Mouse (Mus musculus) midbrain, embryonic 15.5 days (tissue): ENCODE measurements around the gene Clic3. TPM values are rescaled to one million over a fixed set of nuclear protein-coding genes. Genes with fewer than 3 reads are reported as not detected.

Experiments
- ATAC-seq: fragments of 200-750 bp; cut with Nextera tagmentation; replicated peaks from 2 replicates; pipeline ENCODE4 v1.8.0; 2017; ENCODE audit warnings: moderate TSS enrichment
- H3K27ac ChIP-seq: fragments of 300-500 bp; sonication (generic); 2 replicates; pipeline ENCODE4 v1.5.1; 2015; ENCODE audit warnings: mild to moderate bottlenecking, inconsistent platforms
- H3K27me3 ChIP-seq: fragments of 300-500 bp; sonication (generic); replicated peaks from 2 replicates; pipeline ENCODE4 v1.6.1; 2015; ENCODE audit warnings: inconsistent platforms
- H3K36me3 ChIP-seq: fragments of 300-500 bp; sonication (generic); replicated peaks from 2 replicates; pipeline ENCODE4 v1.6.1; 2015; ENCODE audit warnings: inconsistent platforms
- H3K4me1 ChIP-seq: fragments of 300-500 bp; sonication (generic); 2 replicates; pipeline ENCODE4 v1.6.1; 2015; ENCODE audit warnings: inconsistent platforms
- H3K4me2 ChIP-seq: fragments of 300-500 bp; sonication (generic); 2 replicates; pipeline ENCODE4 v1.6.1; 2015; ENCODE audit warnings: inconsistent platforms, mild to moderate bottlenecking, moderate library complexity
- H3K4me3 ChIP-seq: fragments of 300-500 bp; sonication (generic); 2 replicates; pipeline ENCODE4 v1.5.1; 2015; ENCODE audit warnings: mild to moderate bottlenecking, inconsistent platforms
- H3K9ac ChIP-seq: fragments of 300-500 bp; sonication (generic); 2 replicates; pipeline ENCODE4 v1.6.1; 2015; ENCODE audit warnings: mild to moderate bottlenecking, inconsistent platforms
- H3K9me3 ChIP-seq: fragments of 300-500 bp; sonication (generic); 2 replicates; pipeline ENCODE4 v1.6.1; 2016; ENCODE audit warnings: inconsistent platforms
- whole genome bisulfite sequencing: fragments of 180-500 bp; shearing (Covaris S2); methylation state at CpG from one replicate; pipeline ENCODE4 v1.1.7; 2015; ENCODE audit warnings: mixed read lengths; 5-methylcytosine and 5-hydroxymethylcytosine counted together
- polyA plus RNA-seq: library from polyadenylated mRNA; unstranded; fragments of >200 nt; fragmentation: Nextera tagmentation; extraction: Ambion mirVana; gene quantifications from 2 replicates; pipeline ENCODE4 v1.2.1, GENCODE M21; 2015

Gene Clic3
- polyA plus RNA-seq, 1 experiment from 2014 or later, result 3.9 TPM

DNA sequence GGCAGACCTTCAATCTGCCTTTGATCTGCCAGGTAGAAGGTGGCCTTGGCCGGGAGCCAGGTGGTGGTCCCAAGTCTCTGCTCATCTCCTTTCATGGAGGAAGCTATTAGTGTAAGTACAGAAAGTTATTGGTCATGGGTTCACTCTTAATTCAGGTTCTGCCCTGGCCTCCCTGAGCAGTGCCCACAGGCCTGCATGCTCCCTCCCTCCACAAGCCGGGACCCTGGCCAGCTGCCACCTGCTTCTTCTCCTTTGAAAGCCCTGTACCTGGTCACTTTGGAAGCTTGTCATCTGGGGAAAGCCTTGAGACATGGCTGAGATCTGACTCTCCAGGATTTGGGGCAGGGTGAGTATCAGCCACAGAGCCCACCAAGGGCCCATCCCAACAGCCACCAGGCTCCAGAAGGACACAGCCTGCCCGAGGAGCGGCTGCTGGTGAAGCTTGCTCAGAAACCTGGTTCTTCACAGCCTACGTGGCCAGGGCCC, 36.9 kb downstream of the Clic3 start, which contains the start of gene Lcn12:
Gene Lcn12, minus strand, starts transcription at position 436 of the 486 bp plus-strand sequence.
- Histone ChIP-seq H3K27ac (no peak within 1 kb of the TSS), H3K9me3 (no peaks in the 10 kb centered on the region), H3K36me3 (no peaks in the 10 kb centered on the region), H3K4me2 (no peak within 1 kb of the TSS), H3K27me3 (no peaks in the 10 kb centered on the region), H3K4me3 (no peak within 1 kb of the TSS), H3K9ac (no peak within 1 kb of the TSS), H3K4me1 (no peaks in the 10 kb centered on the region)
- no peak for ATAC-seq
- WGBS, result 90% methylated on average over 5 of the region's 5 CpGs

DNA sequence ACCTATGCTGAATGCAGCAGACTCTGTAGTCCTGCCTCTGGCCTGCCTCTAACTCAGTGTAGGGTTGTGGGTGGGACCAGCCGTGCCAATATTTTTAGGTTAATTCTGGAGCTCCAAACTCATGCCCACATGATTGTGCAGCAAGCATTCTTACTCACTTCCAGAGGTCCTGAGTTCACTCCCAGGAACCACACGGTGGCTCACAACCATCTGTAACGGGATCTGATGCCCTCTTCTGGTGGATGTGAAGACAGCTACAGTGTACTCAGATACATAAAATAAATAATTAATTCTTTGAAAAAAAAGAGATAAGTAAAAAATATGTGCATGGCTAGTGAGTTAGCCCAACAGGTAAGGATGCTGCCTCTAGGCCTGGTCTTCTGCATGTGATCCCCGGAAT, 39.8 kb downstream of the Clic3 start:
- 45% methylated on average over 4 of the region's 4 CpGs for WGBS
- H3K27me3 ChIP-seq, result no peaks in the 10 kb centered on the region
- ATAC-seq, result no peak
- no peak overlapping the region for H3K4me3 ChIP-seq
- no peaks in the 10 kb centered on the region for H3K9me3 ChIP-seq
- H3K36me3 ChIP-seq, result no peaks in the 10 kb centered on the region
- no peak overlapping the region for H3K27ac ChIP-seq
- no peak overlapping the region for H3K4me2 ChIP-seq
- H3K4me1 ChIP-seq, result peaks cover 9% of the 10 kb centered on the region
- no peak overlapping the region for H3K9ac ChIP-seq

DNA sequence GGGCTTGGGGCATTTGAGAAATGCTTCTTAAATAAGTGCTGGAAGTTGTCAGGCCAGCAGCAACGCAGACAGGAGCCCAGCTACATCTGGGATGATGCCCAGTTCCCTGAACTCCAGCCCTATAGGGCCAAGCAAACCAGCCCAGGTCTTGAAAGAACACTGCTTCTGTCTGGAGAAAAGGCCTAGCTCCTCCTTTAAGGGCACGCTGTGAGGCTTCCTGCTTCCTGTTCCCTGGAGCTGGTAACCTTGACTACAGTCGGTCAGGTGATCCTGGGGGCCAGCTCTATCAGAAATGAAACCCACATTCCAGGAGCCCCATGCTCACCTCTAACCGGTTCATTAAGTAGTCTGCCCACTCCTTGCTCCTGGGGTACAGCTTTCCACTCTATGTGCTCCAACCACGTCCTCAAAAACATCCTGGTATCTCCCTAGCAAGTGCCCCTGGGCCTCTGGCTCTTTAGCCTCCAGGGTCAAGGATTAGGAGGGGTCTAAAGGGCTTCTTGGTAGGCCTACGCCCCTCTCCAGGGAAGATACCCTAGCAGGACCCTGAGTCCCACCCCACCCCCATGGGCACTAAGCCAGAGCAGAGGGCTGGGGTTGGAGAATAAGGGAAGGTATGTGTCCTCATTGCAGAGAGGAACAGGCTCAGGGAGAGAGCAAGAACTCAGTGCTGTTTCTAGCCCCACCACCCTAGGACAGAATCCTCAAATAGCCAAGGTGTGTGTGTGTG, 41.4 kb downstream of the Clic3 start:
- ATAC-seq, result no peak
- Histone ChIP-seq H3K9me3 (no peaks in the 10 kb centered on the region), H3K4me2 (no peak overlapping the region), H3K27me3 (no peaks in the 10 kb centered on the region), H3K36me3 (no peaks in the 10 kb centered on the region), H3K4me1 (peaks cover 20% of the 10 kb centered on the region), H3K4me3 (no peak overlapping the region), H3K9ac (no peak overlapping the region), H3K27ac (no peak overlapping the region)
- WGBS, result 63% methylated on average over 6 of the region's 6 CpGs

DNA sequence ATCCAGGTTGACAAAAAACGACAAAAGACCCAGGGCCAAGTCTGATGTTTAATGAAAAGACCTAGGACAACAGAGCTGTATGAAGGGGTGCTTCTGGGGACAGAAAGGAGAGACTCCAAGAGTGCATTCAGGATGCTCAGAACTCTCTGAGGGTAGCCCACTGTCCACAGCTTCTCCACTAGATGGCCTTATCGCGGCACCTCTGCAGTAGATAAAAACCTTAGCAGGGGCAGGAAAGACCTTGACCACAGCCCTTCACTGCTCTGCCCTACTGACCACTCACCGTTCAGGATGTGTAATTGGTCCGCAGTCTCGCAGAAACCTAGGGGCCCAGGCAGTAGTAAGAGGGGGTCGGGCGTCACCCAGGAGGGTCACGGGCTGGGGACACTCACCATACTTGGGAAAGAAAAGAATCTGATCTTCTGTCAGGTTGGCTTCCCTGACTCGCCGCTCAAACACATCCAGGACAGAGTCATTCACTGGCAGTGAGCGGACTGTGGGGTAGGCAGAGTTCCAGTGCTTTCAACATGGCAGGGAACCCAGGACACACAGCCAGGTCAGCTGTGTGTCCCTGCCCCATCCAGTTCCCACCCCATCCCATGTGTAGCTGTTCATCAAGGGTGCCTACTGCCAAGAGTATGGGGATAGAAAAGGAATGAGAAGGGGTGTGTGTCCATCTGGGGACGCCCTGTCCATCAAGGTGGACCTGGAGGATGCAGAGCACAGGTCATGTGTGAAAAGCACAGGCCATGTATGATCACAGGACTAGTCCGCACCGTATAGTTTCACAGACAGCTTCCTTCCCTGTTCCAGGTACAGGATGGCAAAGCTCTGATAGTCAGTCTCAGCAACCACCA, 42.2 kb downstream of the Clic3 start:
- ATAC-seq, result no peak
- peaks cover 20% of the 10 kb centered on the region for H3K4me1 ChIP-seq
- no peak overlapping the region for H3K9ac ChIP-seq
- no peak overlapping the region for H3K4me3 ChIP-seq
- H3K9me3 ChIP-seq, result no peaks in the 10 kb centered on the region
- 71% methylated on average over 15 of the region's 15 CpGs for WGBS
- H3K27me3 ChIP-seq, result no peaks in the 10 kb centered on the region
- H3K4me2 ChIP-seq, result no peak overlapping the region
- H3K36me3 ChIP-seq, result peaks cover 3% of the 10 kb centered on the region; the same call in 1 of the 2 replicates
- H3K27ac ChIP-seq, result no peak overlapping the region

DNA sequence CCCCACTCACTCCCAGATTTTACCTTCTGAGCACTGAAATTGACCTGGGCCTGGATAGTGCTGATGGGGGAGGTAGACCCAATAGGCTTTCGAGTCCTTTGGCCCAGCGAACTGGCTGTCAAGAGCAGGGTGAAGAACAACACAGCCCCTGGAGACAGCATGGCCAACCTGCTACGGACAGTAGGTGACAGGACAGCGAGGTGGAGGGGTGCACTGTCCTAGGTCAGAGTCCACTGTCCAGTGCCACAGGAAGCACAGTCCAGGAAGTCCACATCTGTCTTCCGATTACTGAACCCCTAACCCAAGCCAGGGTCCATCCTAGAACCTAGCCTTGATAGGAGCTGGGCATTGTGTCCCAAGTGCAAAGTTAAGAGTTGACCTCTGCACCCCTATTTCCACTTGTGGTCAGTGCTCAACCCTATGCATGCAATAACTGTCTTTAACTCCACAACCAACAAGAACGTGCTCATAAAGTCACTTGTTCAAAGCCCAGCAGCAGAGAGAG, 43.5 kb downstream of the Clic3 start:
- no peaks in the 10 kb centered on the region for H3K27me3 ChIP-seq
- peaks cover 20% of the 10 kb centered on the region for H3K4me1 ChIP-seq
- ATAC-seq, result peak; percentile 59
- no peak overlapping the region; the same call in 1 of the 2 replicates for H3K9ac ChIP-seq
- WGBS, result 74% methylated on average over 6 of the region's 6 CpGs
- H3K4me3 ChIP-seq, result peak overlapping the region; percentile 95
- H3K9me3 ChIP-seq, result no peaks in the 10 kb centered on the region
- peak overlapping the region; percentile 86 for H3K4me2 ChIP-seq
- H3K36me3 ChIP-seq, result peaks cover 15% of the 10 kb centered on the region
- 0 out of 2 replicates have a peak overlapping the region, but pooled peaks have one; percentile 10 for H3K27ac ChIP-seq

DNA sequence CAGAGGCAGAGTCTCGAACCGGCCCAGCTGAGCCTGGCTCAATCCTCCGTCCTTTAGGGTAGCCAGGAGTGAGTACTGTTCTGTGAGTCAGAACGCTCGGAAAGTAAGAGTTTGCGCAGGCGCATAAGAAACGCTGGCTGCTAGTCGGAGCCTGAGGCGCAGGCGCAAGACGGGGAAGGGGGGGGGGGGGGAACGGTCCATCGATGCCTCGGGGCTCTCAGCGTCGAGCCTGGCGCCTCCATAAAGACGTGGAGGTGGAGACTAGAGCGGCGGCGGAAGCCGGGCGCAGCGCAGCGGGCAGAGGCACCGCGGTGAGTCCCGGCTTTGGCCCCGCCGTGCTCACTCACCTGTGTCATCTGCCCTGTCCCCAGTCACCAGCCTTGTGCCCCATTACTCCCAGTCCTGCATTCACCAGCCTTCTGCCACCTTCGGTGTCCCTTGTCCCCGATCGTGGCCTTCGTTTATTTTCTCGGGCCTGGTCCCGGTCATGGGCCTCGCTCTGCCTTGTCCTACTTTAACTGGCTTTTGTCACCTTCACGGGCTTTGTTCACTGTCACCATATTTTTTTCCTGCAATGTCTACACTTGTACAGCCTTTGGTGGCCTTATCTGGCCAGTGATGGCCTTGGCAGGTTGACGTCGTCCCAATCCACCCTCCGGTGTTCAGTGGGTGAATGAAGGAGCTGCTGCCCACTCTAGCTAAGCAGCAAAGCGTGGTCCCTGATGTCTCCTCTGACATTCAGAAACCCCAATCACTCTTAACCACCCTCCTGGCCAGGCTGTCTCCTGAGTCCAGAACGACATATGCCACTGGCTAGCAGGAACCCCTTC, 44.2 kb downstream of the Clic3 start, which contains the start of gene Fbxw5:
Gene Fbxw5, plus strand, starts transcription at position 175 of the 830 bp plus-strand sequence.
- peak; percentile 89 for ATAC-seq
- Histone ChIP-seq H3K9ac (peak within 1 kb of the TSS; percentile 98), H3K4me3 (peak within 1 kb of the TSS; percentile 95), H3K4me2 (peak within 1 kb of the TSS; percentile 86), H3K36me3 (peaks cover 22% of the 10 kb centered on the region), H3K9me3 (no peaks in the 10 kb centered on the region), H3K27me3 (no peaks in the 10 kb centered on the region), H3K27ac (peak within 1 kb of the TSS; percentile 88), H3K4me1 (peaks cover 20% of the 10 kb centered on the region)
- WGBS, result under 1% methylated on average over 44 of the region's 44 CpGs

DNA sequence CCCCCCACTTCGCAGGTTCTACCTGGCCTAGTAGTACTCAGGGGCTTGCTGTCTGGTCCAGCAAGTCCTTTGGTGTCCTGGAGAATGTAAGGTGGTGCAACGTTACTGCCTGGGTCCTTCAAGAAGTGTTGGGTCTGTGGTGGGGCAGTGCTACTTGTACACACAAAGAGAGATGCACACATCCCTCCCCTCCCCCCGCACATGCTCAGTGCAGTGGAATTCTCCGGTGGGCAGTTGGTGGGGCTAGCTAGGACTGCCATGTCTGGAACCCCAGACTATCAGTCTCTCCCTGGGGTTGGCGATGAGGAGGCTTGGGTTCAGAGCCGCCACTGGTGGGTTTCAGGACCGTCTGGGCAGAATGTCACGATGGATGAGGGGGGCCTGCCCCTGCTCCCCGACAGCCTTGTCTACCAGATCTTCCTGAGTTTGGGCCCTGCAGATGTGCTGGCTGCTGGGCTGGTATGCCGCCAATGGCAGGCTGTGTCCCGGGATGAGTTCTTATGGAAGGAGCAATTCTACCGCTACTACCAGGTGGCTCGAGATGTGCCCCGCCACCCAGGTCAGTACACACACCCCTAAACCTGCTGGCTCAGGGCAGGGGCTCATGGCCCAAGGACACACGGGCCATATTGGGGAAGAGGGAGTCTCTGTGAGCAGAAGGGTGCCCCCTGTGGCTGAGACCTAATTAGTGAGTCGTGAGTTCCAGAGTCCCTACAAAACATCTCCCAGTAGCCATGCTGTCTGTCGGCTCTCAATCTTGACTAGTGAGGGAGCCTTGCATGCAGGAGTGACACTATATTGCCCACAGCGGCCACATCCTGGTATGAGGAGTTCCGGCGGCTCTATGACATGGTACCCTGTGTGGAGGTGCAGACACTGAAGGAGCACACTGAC, 45.2 kb downstream of the Clic3 start, which contains the start of gene C8g:
Gene C8g, minus strand, starts transcription at position 127 of the 894 bp plus-strand sequence.
- Histone ChIP-seq H3K4me1 (peaks cover 20% of the 10 kb centered on the region), H3K4me2 (peak within 1 kb of the TSS; percentile 86), H3K27me3 (no peaks in the 10 kb centered on the region), H3K4me3 (peak within 1 kb of the TSS; percentile 95), H3K36me3 (peaks cover 24% of the 10 kb centered on the region), H3K27ac (peak within 1 kb of the TSS; percentile 88), H3K9ac (peak within 1 kb of the TSS; percentile 98), H3K9me3 (no peaks in the 10 kb centered on the region)
- ATAC-seq, result peak; percentile 8
- WGBS, result 78% methylated on average over 20 of the region's 20 CpGs

DNA sequence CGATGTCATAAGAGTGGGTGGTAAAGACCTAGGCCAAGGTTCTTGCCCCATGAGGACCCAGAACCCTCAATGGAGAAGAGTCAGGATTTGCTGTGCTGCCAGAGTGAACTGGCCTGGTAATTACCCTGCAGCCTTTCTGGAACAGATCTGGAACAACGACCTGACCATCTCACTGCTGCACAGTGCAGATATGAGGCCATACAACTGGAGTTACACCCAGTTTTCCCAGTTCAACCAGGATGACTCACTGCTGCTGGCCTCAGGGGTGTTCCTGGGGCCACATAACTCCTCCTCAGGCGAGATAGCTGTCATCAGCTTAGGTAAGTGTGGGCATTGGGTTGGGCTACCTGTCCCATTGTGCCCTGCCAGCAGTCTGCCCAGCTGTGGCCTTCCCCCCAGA, 46.1 kb downstream of the Clic3 start:
- H3K4me1 ChIP-seq, result peaks cover 20% of the 10 kb centered on the region
- no peak for ATAC-seq
- no peaks in the 10 kb centered on the region for H3K9me3 ChIP-seq
- H3K36me3 ChIP-seq, result peaks cover 24% of the 10 kb centered on the region
- WGBS, result 84% methylated on average over 3 of the region's 3 CpGs
- no peaks in the 10 kb centered on the region for H3K27me3 ChIP-seq
- no peak overlapping the region for H3K4me3 ChIP-seq
- no peak overlapping the region for H3K4me2 ChIP-seq
- no peak overlapping the region for H3K9ac ChIP-seq
- H3K27ac ChIP-seq, result no peak overlapping the region

DNA sequence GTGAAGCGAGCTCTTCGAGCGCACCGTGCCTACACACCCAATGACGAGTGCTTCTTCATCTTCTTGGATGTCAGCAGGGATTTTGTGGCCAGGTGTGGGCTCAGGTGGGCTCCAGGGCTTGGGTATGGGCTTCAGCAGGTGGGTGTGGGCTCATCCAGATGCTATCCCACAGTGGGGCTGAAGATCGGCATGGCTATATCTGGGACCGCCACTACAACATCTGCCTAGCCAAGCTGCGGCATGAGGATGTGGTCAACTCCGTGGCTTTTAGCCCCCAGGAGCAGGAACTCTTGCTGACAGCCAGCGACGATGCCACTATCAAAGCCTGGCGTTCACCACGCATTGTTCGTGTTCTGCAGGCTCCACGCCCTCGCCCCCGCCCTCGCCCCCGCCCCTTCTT, 47.9 kb downstream of the Clic3 start:
- no peaks in the 10 kb centered on the region for H3K9me3 ChIP-seq
- no peak overlapping the region for H3K9ac ChIP-seq
- H3K4me2 ChIP-seq, result no peak overlapping the region
- peaks cover 20% of the 10 kb centered on the region for H3K4me1 ChIP-seq
- no peaks in the 10 kb centered on the region for H3K27me3 ChIP-seq
- WGBS, result 97% methylated on average over 19 of the region's 19 CpGs
- peaks cover 24% of the 10 kb centered on the region for H3K36me3 ChIP-seq
- no peak for ATAC-seq
- no peak overlapping the region for H3K4me3 ChIP-seq
- H3K27ac ChIP-seq, result no peak overlapping the region

DNA sequence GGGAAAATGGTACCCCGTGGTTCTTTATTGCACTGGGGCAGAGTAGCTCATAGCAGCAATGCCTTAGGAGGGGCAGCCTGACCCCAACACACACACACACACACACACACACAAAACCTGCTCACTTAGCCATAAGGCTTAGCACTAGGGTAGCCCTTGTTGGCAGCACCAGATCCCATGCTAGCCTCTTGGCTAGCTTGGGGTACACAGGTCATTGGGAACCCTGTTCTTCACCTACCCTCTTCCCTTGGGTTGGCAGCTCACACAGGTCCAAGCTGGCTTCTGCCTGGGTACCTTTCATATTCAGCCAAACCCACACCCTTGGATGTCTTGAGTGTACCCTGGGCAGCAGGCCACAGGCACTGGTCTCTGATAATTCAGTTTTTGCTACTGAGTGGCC, 48.4 kb downstream of the Clic3 start:
- H3K4me2 ChIP-seq, result no peak overlapping the region
- no peak overlapping the region for H3K4me3 ChIP-seq
- no peaks in the 10 kb centered on the region for H3K27me3 ChIP-seq
- peaks cover 19% of the 10 kb centered on the region for H3K4me1 ChIP-seq
- 100% methylated on average over 1 of the region's 1 CpGs for WGBS
- no peaks in the 10 kb centered on the region for H3K9me3 ChIP-seq
- peaks cover 24% of the 10 kb centered on the region for H3K36me3 ChIP-seq
- ATAC-seq, result no peak
- no peak overlapping the region for H3K27ac ChIP-seq
- no peak overlapping the region for H3K9ac ChIP-seq

DNA sequence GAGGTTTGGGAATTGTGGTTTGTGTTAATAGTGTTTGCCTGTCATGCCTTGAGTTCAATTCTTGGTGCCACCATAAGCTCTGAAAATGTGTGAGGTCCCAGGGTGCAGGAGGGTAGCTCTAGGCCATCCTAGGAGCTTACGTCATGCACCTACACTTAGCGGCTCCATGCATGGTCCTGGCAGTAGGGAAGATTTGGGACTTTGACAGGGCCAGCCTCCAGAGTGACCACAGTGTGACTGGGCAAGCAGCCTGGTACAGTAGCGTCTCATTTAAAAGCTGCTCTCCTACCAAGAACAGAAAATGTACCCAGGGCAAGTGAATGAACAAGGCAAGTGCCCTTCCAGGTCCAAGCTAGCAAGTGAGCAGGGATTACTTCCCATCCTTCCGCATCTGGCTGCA, 49.2 kb downstream of the Clic3 start:
- Histone ChIP-seq H3K27ac (no peak overlapping the region), H3K9me3 (no peaks in the 10 kb centered on the region), H3K9ac (no peak overlapping the region), H3K27me3 (no peaks in the 10 kb centered on the region), H3K4me1 (peaks cover 14% of the 10 kb centered on the region), H3K36me3 (peaks cover 24% of the 10 kb centered on the region), H3K4me3 (no peak overlapping the region), H3K4me2 (no peak overlapping the region)
- WGBS, result 96% methylated on average over 4 of the region's 4 CpGs
- ATAC-seq, result no peak
